Mouse (Mus musculus) adrenal gland, adult (tissue): Measurements from ENCODE around the gene Morf4l1.
A peak's percentile ranks its signal among the peaks of the same experiment; 100 is the strongest.
"Not testable (repeated sequence)": the region's sequence is repeated elsewhere in the genome, so short reads cannot be mapped to it uniquely, and the experiment has no call there.

Experiments used
- DNase-seq, 2 experiments: peaks; one replicate each; pipeline ENCODE4 v3.0.0; 2022 to 2023; ENCODE audit warnings: low spot score in 1 of 2; ENCODE audit not compliant: inconsistent age in 2 of 2

The Morf4l1 gene

DNA sequence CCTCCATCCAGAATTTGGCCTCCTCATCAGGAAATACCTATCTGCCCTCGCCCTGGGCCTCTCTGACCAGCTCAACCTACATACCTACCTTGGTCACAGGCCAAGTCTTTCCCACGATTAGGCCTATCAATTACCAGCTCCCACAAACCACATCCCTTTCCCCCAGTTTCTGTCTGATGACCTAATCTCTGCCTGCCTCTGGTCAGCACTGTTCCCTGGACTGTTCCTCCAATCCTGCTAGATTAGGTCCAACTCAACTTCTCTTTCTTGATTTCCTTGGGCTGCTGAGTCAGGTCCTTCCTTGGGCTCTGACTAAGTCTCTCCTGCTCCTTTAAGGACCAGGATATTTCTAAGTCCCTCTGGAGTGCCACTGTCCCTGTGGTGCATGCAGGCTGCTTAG lies 47.2 kb downstream of the Morf4l1 start:
- no peak for DNase-seq

- DNase-seq, result not testable (repeated sequence)
These were observed 53.6 kb downstream of the Morf4l1 start for GRCm38 (mm10) chr9:90060932-90061331.

GRCm38 (mm10) chr9:90060574-90060875 lies 54.0 kb downstream of the Morf4l1 start:
- DNase-seq, result peak; percentile 76 to 94

GRCm38 (mm10) chr9:90059828-90060573 lies 54.6 kb downstream of the Morf4l1 start:
- DNase-seq, result peak; percentile 35 to 75

- DNase-seq, result no peak
These were observed 57.9 kb downstream of the Morf4l1 start for GRCm38 (mm10) chr9:90056716-90057115.

GRCm38 (mm10) chr9:90055911-90056310 lies 58.7 kb downstream of the Morf4l1 start:
- peak in 1 of 2 experiments; percentile 49 for DNase-seq

GRCm38 (mm10) chr9:90055409-90055808 lies 59.2 kb downstream of the Morf4l1 start:
- no peak for DNase-seq

- DNase-seq, result peak; percentile 89 to 94
These were observed 60.0 kb downstream of the Morf4l1 start for GRCm38 (mm10) chr9:90054371-90055145.

- no peak for DNase-seq
These were observed 60.7 kb downstream of the Morf4l1 start, which contains the start of gene Ctsh for GRCm38 (mm10) chr9:90053852-90054251. Gene Ctsh (plus strand): TSS chr9:90054152.

GRCm38 (mm10) chr9:90047937-90048627 lies 66.5 kb downstream of the Morf4l1 start:
- DNase-seq, result peak in 1 of 2 experiments; percentile 26

DNA sequence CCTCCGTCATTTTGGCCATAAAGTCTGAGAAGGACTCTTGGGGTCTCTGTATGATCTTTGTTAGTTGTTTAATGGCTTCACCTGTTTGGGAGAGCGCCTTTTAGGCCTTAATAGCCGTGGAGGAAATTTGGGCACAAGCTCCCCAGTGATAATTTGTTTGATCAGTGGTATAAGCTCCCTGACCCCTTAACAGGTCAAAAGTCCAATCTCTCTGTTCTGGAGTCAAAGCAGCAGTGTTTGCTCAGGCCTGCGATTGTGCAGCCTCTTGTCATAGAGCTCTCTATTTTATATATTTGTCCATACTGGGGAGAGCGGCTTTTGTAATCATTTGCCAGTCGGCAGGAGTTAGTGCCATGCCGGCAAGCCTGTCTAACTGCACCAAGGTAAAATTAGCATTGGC lies 69.4 kb downstream of the Morf4l1 start:
- DNase-seq, result no peak

GRCm38 (mm10) chr9:90042906-90043305 lies 71.7 kb downstream of the Morf4l1 start:
- DNase-seq, result peak in 1 of 2 experiments; percentile 41
